Mouse (Mus musculus): ENCODE data around the gene Lama1. TPM values are rescaled to one million over a fixed set of nuclear protein-coding genes. Genes with fewer than 3 reads are reported as not detected.

The Lama1 gene
- polyA plus RNA-seq, 1 experiment from 2014 or later = 0.76 TPM

DNA sequence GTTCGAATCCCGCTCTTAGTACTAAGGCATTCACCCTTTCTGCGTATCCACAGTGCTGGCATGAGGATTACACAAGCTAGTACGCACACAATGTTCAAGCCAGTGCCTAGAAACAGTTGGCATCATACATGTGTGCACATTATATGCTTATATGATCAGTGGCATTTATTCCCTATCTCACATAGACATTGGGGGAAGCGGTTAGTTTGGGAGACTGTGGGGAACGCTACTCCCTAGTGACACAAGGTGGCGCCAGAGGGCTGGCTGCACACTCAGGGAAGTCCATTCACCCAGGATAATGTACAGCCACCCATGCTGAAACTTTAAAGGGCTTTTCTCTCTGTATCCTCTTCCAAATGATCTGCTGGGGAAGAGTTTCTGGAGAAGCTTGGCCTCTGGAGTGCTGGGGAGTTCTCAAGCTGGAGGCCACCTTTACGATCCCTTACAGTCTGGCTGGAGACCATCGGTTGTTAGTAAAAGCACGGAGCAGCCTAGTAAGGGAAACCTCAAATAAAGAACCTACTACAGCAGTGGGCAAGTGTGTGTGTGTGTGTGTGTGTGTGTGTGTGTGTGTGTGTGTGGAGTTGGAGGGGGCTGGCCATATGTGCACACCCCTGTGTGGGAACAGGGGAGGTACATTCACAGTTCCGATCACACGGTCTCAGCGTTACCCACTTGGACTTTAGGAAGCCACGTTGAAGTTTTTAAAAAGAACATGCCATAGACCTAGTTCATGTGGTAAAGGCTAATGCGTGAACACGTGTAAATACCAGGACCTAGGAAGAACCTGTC lies 164.9 kb downstream of the Lama1 start:
- no peak overlapping the region for H3K4me3 ChIP-seq (ENCODE audit: low read depth, low read length)
- H3K27me3 ChIP-seq (ENCODE audit: control insufficient read depth, insufficient read depth, low read length) = no peaks in the 10 kb centered on the region
- H3K36me3 ChIP-seq (ENCODE audit: control insufficient read depth, insufficient read depth, low read length) = 0 out of 2 replicates have a peak, but pooled peaks cover 7% of the 10 kb centered on the region
- H3K9me3 ChIP-seq (ENCODE audit: control insufficient read depth, low read length) = no peaks in the 10 kb centered on the region
- whole genome bisulfite sequencing = 71% methylated on average over 16 of the region's 16 CpGs
- no peaks in the 10 kb centered on the region for H3K4me1 ChIP-seq (replicated peaks; ENCODE audit: control insufficient read depth, insufficient read depth)
- H3K27ac ChIP-seq (replicated peaks) = no peak overlapping the region
- ATAC-seq (ENCODE audit: low FRiP score, low TSS enrichment) (peak; percentile 77), DNase-seq (ENCODE audit: low spot score) (peak; percentile 70)
- H3K4me2 ChIP-seq (replicated peaks; ENCODE audit: low read depth) = no peak overlapping the region
- TF ChIP-seq EP300 (optimal IDR thresholded peaks at IDR 0.05) (no peak), CTCF (IDR thresholded peaks at IDR 0.05; ENCODE audit: low read depth) (peak; percentile 98)
- H3K9ac ChIP-seq (ENCODE audit: low read length) = no peak overlapping the region

DNA sequence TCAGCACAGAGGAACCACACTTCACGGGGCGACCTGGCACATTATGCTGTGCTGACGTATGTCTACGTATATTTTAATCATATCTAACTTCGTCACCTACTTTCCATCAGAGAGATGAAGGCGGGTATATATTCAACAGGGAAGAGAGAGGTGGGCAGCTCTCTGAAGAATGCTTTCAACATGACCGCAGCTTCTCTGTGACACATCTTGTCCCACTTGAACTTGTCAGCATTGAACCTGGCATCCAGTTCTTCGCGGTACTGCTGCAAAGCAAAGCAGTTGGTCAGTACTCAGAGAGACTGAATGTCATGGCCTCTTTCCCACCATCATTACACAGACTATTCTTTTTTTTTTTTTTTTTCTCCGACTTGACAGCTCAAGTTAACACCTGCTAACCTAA lies 167.3 kb downstream of the Lama1 start:
- H3K27ac ChIP-seq (replicated peaks) = no peak overlapping the region
- no peak overlapping the region for H3K4me2 ChIP-seq (replicated peaks; ENCODE audit: low read depth)
- no peak for TF ChIP-seq EP300 (optimal IDR thresholded peaks at IDR 0.05)
- TF ChIP-seq CTCF (IDR thresholded peaks at IDR 0.05; ENCODE audit: low read depth) = no peak
- 0 out of 2 replicates have a peak, but pooled peaks cover 3% of the 10 kb centered on the region for H3K36me3 ChIP-seq (ENCODE audit: control insufficient read depth, insufficient read depth, low read length)
- H3K9me3 ChIP-seq (ENCODE audit: control insufficient read depth, low read length) = no peaks in the 10 kb centered on the region
- H3K4me3 ChIP-seq (ENCODE audit: low read depth, low read length) = no peak overlapping the region
- DNase-seq (ENCODE audit: low spot score) (no peak), ATAC-seq (ENCODE audit: low FRiP score, low TSS enrichment) (no peak)
- no peaks in the 10 kb centered on the region for H3K27me3 ChIP-seq (ENCODE audit: control insufficient read depth, insufficient read depth, low read length)
- 88% methylated on average over 10 of the region's 10 CpGs for WGBS
- H3K4me1 ChIP-seq (replicated peaks; ENCODE audit: control insufficient read depth, insufficient read depth) = no peaks in the 10 kb centered on the region
- no peak overlapping the region for H3K9ac ChIP-seq (ENCODE audit: low read length)

DNA sequence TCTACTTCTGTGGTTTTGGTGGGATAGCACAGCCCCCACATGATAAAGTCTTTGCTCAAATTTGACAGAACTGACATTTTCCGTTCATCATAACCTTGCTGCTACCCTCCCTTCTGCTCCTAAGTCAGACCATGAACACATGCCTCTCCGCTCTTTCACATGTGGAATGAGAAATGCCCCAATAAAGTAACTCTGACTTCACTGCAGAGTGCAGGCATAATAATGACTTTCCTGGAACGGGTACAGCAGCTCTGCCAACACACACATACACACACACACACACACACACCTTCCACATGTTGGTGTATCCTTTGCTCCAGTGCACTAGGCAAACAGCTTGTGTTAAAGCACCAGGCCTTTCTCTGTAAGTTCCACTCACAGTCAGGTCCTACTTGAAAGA lies 167.9 kb downstream of the Lama1 start:
- 0 out of 2 replicates have a peak, but pooled peaks cover 3% of the 10 kb centered on the region for H3K36me3 ChIP-seq (ENCODE audit: control insufficient read depth, insufficient read depth, low read length)
- TF ChIP-seq EP300 (optimal IDR thresholded peaks at IDR 0.05) = no peak
- TF ChIP-seq CTCF (IDR thresholded peaks at IDR 0.05; ENCODE audit: low read depth) = no peak
- H3K27me3 ChIP-seq (ENCODE audit: control insufficient read depth, insufficient read depth, low read length) = no peaks in the 10 kb centered on the region
- H3K9ac ChIP-seq (ENCODE audit: low read length) = no peak overlapping the region
- 74% methylated on average over 3 of the region's 3 CpGs for WGBS
- no peaks in the 10 kb centered on the region for H3K4me1 ChIP-seq (replicated peaks; ENCODE audit: control insufficient read depth, insufficient read depth)
- ATAC-seq (ENCODE audit: low FRiP score, low TSS enrichment) (no peak), DNase-seq (ENCODE audit: low spot score) (no peak)
- no peak overlapping the region for H3K4me2 ChIP-seq (replicated peaks; ENCODE audit: low read depth)
- H3K9me3 ChIP-seq (ENCODE audit: control insufficient read depth, low read length) = no peaks in the 10 kb centered on the region
- no peak overlapping the region for H3K27ac ChIP-seq (replicated peaks)
- H3K4me3 ChIP-seq (ENCODE audit: low read depth, low read length) = no peak overlapping the region

- Histone ChIP-seq H3K27me3 (ENCODE audit: control insufficient read depth, insufficient read depth, low read length) (no peaks in the 10 kb centered on the region), H3K4me2 (replicated peaks; ENCODE audit: low read depth) (no peak overlapping the region), H3K4me1 (replicated peaks; ENCODE audit: control insufficient read depth, insufficient read depth) (no peaks in the 10 kb centered on the region), H3K4me3 (ENCODE audit: low read depth, low read length) (no peak overlapping the region), H3K36me3 (ENCODE audit: control insufficient read depth, insufficient read depth, low read length) (0 out of 2 replicates have a peak, but pooled peaks cover 3% of the 10 kb centered on the region), H3K27ac (replicated peaks) (peak overlapping the region; percentile 35; the same call in 1 of the 2 replicates), H3K9ac (ENCODE audit: low read length) (no peak overlapping the region), H3K9me3 (ENCODE audit: control insufficient read depth, low read length) (no peaks in the 10 kb centered on the region)
- DNase-seq (ENCODE audit: low spot score) (no peak), ATAC-seq (ENCODE audit: low FRiP score, low TSS enrichment) (no peak)
- 53% methylated on average over 9 of the region's 9 CpGs for WGBS
- TF ChIP-seq EP300 (optimal IDR thresholded peaks at IDR 0.05) = no peak
- TF ChIP-seq CTCF (IDR thresholded peaks at IDR 0.05; ENCODE audit: low read depth) = no peak
Observed at GRCm38 (mm10) chr17:67866026-67866425, 169.0 kb downstream of the Lama1 start.

DNA sequence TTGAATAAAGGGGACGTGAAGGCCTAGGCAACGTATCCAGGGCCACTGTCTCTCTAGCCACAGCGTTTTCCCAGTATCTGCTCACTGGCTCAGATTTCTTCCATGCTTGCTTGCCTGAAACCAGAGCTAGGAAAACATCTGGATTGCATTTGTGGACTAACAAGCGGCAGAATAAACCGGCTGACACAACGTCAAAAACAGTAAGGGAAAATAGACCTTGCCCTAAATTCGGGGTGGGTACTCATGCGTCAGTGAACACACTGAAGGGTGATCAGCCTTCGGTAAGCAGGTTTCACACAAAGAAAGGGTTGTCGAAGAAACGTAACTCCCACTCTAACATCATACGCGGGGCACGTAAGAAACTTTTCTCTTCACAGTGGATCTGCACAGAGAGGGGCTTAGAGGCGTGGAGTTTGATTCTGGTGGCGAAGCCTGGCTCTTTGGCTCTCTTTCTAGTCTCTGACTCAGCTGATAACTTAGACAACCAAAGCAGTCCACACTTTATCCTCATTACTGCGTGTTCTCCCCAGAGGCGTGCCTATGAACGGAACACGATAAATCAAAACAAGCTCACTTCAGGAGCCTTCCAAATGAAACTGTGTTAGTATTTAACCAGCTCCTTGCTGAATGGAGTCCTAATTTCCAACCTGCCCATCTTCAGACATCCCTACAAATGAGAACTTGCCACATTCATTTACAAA lies 169.6 kb downstream of the Lama1 start:
- no peak for DNase-seq (ENCODE audit: low spot score)
- no peak overlapping the region for H3K4me3 ChIP-seq (ENCODE audit: low read depth, low read length)
- no peak overlapping the region for H3K4me2 ChIP-seq (replicated peaks; ENCODE audit: low read depth)
- no peak overlapping the region for H3K9ac ChIP-seq (ENCODE audit: low read length)
- TF ChIP-seq EP300 (optimal IDR thresholded peaks at IDR 0.05) (no peak), CTCF (IDR thresholded peaks at IDR 0.05; ENCODE audit: low read depth) (no peak)
- H3K4me1 ChIP-seq (replicated peaks; ENCODE audit: control insufficient read depth, insufficient read depth) = no peaks in the 10 kb centered on the region
- no peaks in the 10 kb centered on the region for H3K9me3 ChIP-seq (ENCODE audit: control insufficient read depth, low read length)
- peak overlapping the region; percentile 35; the same call in 1 of the 2 replicates for H3K27ac ChIP-seq (replicated peaks)
- WGBS = 67% methylated on average over 20 of the region's 20 CpGs
- no peaks in the 10 kb centered on the region for H3K27me3 ChIP-seq (ENCODE audit: control insufficient read depth, insufficient read depth, low read length)
- peak; percentile 50; the same call in 1 of the 2 replicates for ATAC-seq (ENCODE audit: low FRiP score, low TSS enrichment)
- H3K36me3 ChIP-seq (ENCODE audit: control insufficient read depth, insufficient read depth, low read length) = 0 out of 2 replicates have a peak, but pooled peaks cover 5% of the 10 kb centered on the region
